Mouse (Mus musculus) spleen, adult 2 months (tissue): ENCODE measurements at regions not wholly inside any gene's neighbourhood (a gene's known extent, or its start where the extent isn't known, plus 50 kb on each side); places are given as distances from the start of the nearest gene placed in this dataset.

ENCODE experiments used
- DNase-seq, 2 experiments: peaks; one replicate each; pipeline versions ENCODE4 v3.0.0 to v3.0.0-alpha.2; 2012 to 2021; ENCODE audit warnings: low spot score in 2 of 2, low read depth in 1 of 2
- H3K27ac ChIP-seq: fragments of 200-500 bp; 2 replicates; pipeline ENCODE4 v1.5.1; 2012; ENCODE audit warnings: low read length, inconsistent platforms; ENCODE audit not compliant: insufficient read depth
- H3K27me3 ChIP-seq: fragments of 200-500 bp; 2 replicates; pipeline ENCODE4 v1.6.1; 2012; ENCODE audit warnings: mild to moderate bottlenecking, moderate library complexity, low read length, inconsistent platforms; ENCODE audit not compliant: control insufficient read depth, insufficient read depth
- H3K36me3 ChIP-seq: fragments of 200-500 bp; 2 replicates; pipeline ENCODE4 v1.6.1; 2012; ENCODE audit warnings: mild to moderate bottlenecking, low read length, inconsistent platforms; ENCODE audit not compliant: control insufficient read depth, insufficient read depth
- H3K4me1 ChIP-seq: fragments of 200-500 bp; 2 replicates; pipeline ENCODE4 v1.6.1; 2011; ENCODE audit warnings: inconsistent platforms; ENCODE audit not compliant: control insufficient read depth, insufficient read depth, insufficient read length
- H3K4me3 ChIP-seq: fragments of 200-500 bp; 2 replicates; pipeline ENCODE4 v1.5.1; 2011; ENCODE audit warnings: mild to moderate bottlenecking, inconsistent platforms; ENCODE audit not compliant: insufficient read depth, insufficient read length; ENCODE audit errors: extremely low read depth
- CTCF ChIP-seq: fragments of 200-500 bp; IDR thresholded peaks from 2 replicates; pipeline ENCODE4 v1.5.1; 2011; ENCODE audit warnings: mild to moderate bottlenecking, inconsistent platforms; ENCODE audit not compliant: insufficient read depth, insufficient read length, insufficient replicate concordance; ENCODE audit errors: extremely low read depth
- POLR2A ChIP-seq: fragments of 200-500 bp; IDR thresholded peaks from 2 replicates; pipeline ENCODE4 v1.6.1; 2011; ENCODE audit warnings: low read depth, low read length, inconsistent platforms
- WGBS: fragments of 180-500 bp; shearing (Covaris S2); methylation state at CpG from one replicate; pipeline ENCODE4 v1.1.7; 2018; 5-methylcytosine and 5-hydroxymethylcytosine counted together

- H3K27me3 ChIP-seq = no peaks in the 10 kb centered on the region
- no peak for DNase-seq
- no peaks in the 10 kb centered on the region for H3K36me3 ChIP-seq
- no peak overlapping the region for H3K27ac ChIP-seq
- H3K4me1 ChIP-seq = no peaks in the 10 kb centered on the region
- no peak overlapping the region for H3K4me3 ChIP-seq
- WGBS = 93% methylated on average over 1 of the region's 1 CpGs
- TF ChIP-seq POLR2A (no peak), CTCF (no peak)
Measured at GRCm38 (mm10) chr4:72377520-72377919, 176.8 kb upstream of the Tle1 start.

GRCm38 (mm10) chr4:72351985-72352384 lies 151.3 kb upstream of the Tle1 start:
- Histone ChIP-seq H3K27me3 (no peaks in the 10 kb centered on the region), H3K4me1 (no peaks in the 10 kb centered on the region), H3K27ac (no peak overlapping the region), H3K4me3 (no peak overlapping the region), H3K36me3 (no peaks in the 10 kb centered on the region)
- TF ChIP-seq CTCF (no peak), POLR2A (no peak)
- WGBS = 90% methylated on average over 1 of the region's 1 CpGs
- no peak for DNase-seq

GRCm38 (mm10) chr4:72331882-72332281 lies 131.2 kb upstream of the Tle1 start:
- TF ChIP-seq POLR2A = no peak
- no peak for TF ChIP-seq CTCF
- H3K27me3 ChIP-seq = no peaks in the 10 kb centered on the region
- no peaks in the 10 kb centered on the region for H3K36me3 ChIP-seq
- DNase-seq = no peak
- H3K27ac ChIP-seq = no peak overlapping the region
- H3K4me1 ChIP-seq = no peaks in the 10 kb centered on the region
- WGBS = 81% methylated on average over 3 of the region's 3 CpGs
- no peak overlapping the region for H3K4me3 ChIP-seq

- Histone ChIP-seq H3K27ac (no peak overlapping the region), H3K27me3 (no peaks in the 10 kb centered on the region), H3K4me1 (no peaks in the 10 kb centered on the region), H3K4me3 (no peak overlapping the region), H3K36me3 (no peaks in the 10 kb centered on the region)
- TF ChIP-seq POLR2A (no peak), CTCF (no peak)
- no peak for DNase-seq
Measured at GRCm38 (mm10) chr4:72329026-72329390, 128.3 kb upstream of the Tle1 start.

GRCm38 (mm10) chr4:72328282-72329025 lies 127.7 kb upstream of the Tle1 start:
- 93% methylated on average over 2 of the region's 2 CpGs for WGBS

GRCm38 (mm10) chr4:72324913-72325312 lies 124.2 kb upstream of the Tle1 start:
- TF ChIP-seq POLR2A (no peak), CTCF (no peak)
- Histone ChIP-seq H3K27me3 (no peaks in the 10 kb centered on the region), H3K4me3 (no peak overlapping the region)

More at GRCm38 (mm10) chr4:72328282-72329025, 127.7 kb upstream of the Tle1 start:
- DNase-seq = no peak
- Histone ChIP-seq H3K4me3 (no peak overlapping the region), H3K36me3 (no peaks in the 10 kb centered on the region), H3K4me1 (no peaks in the 10 kb centered on the region), H3K27ac (no peak overlapping the region), H3K27me3 (no peaks in the 10 kb centered on the region)
- TF ChIP-seq POLR2A (no peak), CTCF (no peak)

GRCm38 (mm10) chr4:72285112-72285675 lies 84.5 kb upstream of the Tle1 start:
- Histone ChIP-seq H3K27ac (no peak overlapping the region), H3K4me3 (no peak overlapping the region), H3K4me1 (no peaks in the 10 kb centered on the region), H3K27me3 (no peaks in the 10 kb centered on the region), H3K36me3 (no peaks in the 10 kb centered on the region)
- TF ChIP-seq CTCF (no peak), POLR2A (no peak)
- DNase-seq = no peak
- 40% methylated on average over 1 of the region's 1 CpGs for WGBS

More at GRCm38 (mm10) chr4:72324913-72325312, 124.2 kb upstream of the Tle1 start:
- DNase-seq = no peak
- no peaks in the 10 kb centered on the region for H3K4me1 ChIP-seq
- no peaks in the 10 kb centered on the region for H3K36me3 ChIP-seq
- no peak overlapping the region for H3K27ac ChIP-seq
